Mouse (Mus musculus) cortical plate, adult 2 months (tissue): Measurements from ENCODE around the gene Nmi. TPM values are rescaled to one million over a fixed set of nuclear protein-coding genes. Genes with fewer than 3 reads are reported as not detected.
"Not testable (repeated sequence)": the region's sequence is repeated elsewhere in the genome, so short reads cannot be mapped to it uniquely, and the experiment has no call there.

Source experiments
- H3K27ac ChIP-seq: fragments of 200-500 bp; 2 replicates; pipeline ENCODE4 v1.5.1; 2012; ENCODE audit warnings: low read length, control low read depth, inconsistent platforms; ENCODE audit not compliant: insufficient read depth
- H3K4me1 ChIP-seq: fragments of 200-500 bp; 2 replicates; pipeline ENCODE4 v1.6.1; 2011; ENCODE audit warnings: low read length; ENCODE audit not compliant: control insufficient read depth, insufficient read depth
- H3K4me3 ChIP-seq: fragments of 200-500 bp; 2 replicates; pipeline ENCODE4 v1.5.1; 2011; ENCODE audit warnings: mild to moderate bottlenecking, low read length, control low read depth; ENCODE audit not compliant: insufficient read depth
- CTCF ChIP-seq: fragments of 200-500 bp; IDR thresholded peaks from 2 replicates; pipeline ENCODE4 v1.5.1; 2011; ENCODE audit warnings: mild to moderate bottlenecking, control low read depth, low read length; ENCODE audit not compliant: insufficient read depth; ENCODE audit errors: extremely low read depth
- POLR2A ChIP-seq: fragments of 200-500 bp; IDR thresholded peaks from 2 replicates; pipeline ENCODE4 v1.6.1; 2011; ENCODE audit warnings: mild to moderate bottlenecking, low read length, control low read depth; ENCODE audit not compliant: insufficient read depth; ENCODE audit errors: extremely low read depth
- polyA plus RNA-seq: library from polyadenylated mRNA; depleted of rRNA; stranded (reverse); fragments of >200 nt; gene quantifications from 2 replicates; pipeline ENCODE4 v1.2.3, GENCODE M21; 2012; rRNA removed

Gene Nmi
- 6.3 and 6.8 TPM in 2 replicates for polyA plus RNA-seq

- TF ChIP-seq CTCF (no peak), POLR2A (no peak)
- no peaks in the 10 kb centered on the region for H3K4me1 ChIP-seq
- peak within 1 kb of the TSS; percentile 85 for H3K27ac ChIP-seq
These were observed at the start of gene Nmi for GRCm38 (mm10) chr2:51973410-51973968. TSS of gene Nmi (minus strand) at chr2:51973494.

DNA sequence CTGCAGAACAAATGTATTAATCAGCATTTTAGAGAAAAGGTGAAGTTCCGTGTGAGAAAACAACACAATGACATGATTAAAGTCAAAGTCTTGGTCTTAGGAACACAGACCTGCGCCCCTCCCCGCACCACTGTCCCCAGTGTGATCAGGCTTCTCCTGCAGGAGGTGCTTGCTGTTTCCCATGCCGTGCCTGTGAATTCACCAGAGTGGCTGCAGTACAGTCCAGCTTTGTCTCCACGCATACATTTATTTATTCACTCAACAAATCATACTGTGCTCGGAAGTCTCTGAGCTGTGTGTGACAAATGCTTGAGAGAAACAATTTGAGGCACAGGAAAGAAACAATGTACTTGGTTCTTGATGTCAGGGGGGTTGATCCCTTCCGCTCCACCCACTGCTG, 43.1 kb upstream of the Nmi start:
- no peaks in the 10 kb centered on the region for H3K4me1 ChIP-seq
- H3K27ac ChIP-seq: no peak overlapping the region
- TF ChIP-seq POLR2A (no peak), CTCF (no peak)
- no peak overlapping the region for H3K4me3 ChIP-seq

More at GRCm38 (mm10) chr2:51973410-51973968, at the start of gene Nmi:
- H3K4me3 ChIP-seq: peak within 1 kb of the TSS; percentile 83

- Histone ChIP-seq H3K27ac (no peak overlapping the region), H3K4me3 (no peak overlapping the region), H3K4me1 (no peaks in the 10 kb centered on the region)
- TF ChIP-seq CTCF (no peak), POLR2A (no peak)
These were observed 40.1 kb upstream of the Nmi start for GRCm38 (mm10) chr2:52013306-52013820.

GRCm38 (mm10) chr2:52011820-52012219, 38.5 kb upstream of the Nmi start:
- H3K27ac ChIP-seq: not testable (repeated sequence)

GRCm38 (mm10) chr2:52006380-52006779, 33.1 kb upstream of the Nmi start:
- Histone ChIP-seq H3K4me1 (no peaks in the 10 kb centered on the region), H3K4me3 (no peak overlapping the region), H3K27ac (no peak overlapping the region)
- TF ChIP-seq CTCF: no peak
- no peak for TF ChIP-seq POLR2A

More at GRCm38 (mm10) chr2:52011820-52012219, 38.5 kb upstream of the Nmi start:
- H3K4me3 ChIP-seq, H3K4me1 ChIP-seq: not testable (repeated sequence)

DNA sequence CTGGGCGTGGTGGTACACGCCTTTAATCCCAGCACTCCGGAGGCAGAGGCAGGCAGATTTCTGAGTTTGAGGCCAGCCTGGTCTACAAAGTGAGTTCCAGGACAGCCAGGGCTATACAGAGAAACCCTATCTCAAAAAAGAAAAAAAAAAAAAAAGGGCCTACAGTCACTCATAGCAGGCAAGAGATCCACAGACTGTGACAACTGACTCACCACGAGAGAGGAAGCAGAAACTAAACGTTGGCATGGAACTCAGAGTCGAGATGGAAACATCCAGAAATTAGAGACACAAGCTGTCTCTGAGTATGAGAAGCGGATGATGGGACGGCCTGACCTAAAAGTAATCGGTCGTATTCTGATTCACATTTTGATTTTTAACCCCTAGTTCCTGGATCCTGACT, 29.0 kb upstream of the Nmi start:
- not testable (repeated sequence) for H3K27ac ChIP-seq, H3K4me3 ChIP-seq, H3K4me1 ChIP-seq

DNA sequence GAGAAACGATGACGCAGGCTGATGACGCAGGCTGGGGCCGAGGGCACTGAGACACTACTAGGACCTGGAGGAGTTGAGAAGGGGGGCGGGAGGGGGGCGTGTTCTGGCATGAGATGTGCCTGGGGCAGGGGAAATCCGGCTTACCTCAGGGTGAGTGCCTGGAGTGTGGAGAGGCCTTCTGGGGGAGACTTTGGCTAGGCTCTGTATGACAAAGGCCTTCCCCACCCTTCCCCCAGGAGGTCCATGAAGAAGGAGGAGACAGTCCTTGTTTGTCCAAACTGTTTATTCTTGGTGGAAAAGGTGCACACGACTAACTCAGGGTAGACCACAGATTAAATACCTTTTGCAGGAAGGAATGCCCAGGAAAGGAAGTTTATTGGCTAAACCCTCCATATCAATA, 28.2 kb upstream of the Nmi start:
- Histone ChIP-seq H3K4me3 (no peak overlapping the region), H3K4me1 (no peaks in the 10 kb centered on the region), H3K27ac (no peak overlapping the region)
- TF ChIP-seq CTCF: no peak
- no peak for TF ChIP-seq POLR2A

DNA sequence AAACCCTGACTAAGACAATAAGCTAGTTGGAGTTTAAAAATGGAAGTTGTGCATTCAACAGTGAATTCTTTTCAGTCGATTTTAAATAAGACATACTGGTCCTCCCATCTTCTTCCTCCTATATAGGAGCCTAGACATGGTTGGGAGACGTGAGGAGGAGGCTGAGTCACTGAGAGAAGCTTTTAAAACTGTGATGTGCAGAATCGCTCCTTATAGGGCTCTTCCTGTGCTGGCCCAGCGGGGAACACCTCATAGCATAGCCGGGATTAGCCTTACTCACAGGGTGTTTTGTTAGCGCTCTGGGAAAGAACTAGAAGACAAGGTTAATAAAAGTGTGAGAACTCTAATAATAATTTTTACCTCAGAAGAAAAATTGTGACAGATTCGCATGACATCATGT, 26.7 kb upstream of the Nmi start:
- Histone ChIP-seq H3K4me1 (no peaks in the 10 kb centered on the region), H3K27ac (no peak overlapping the region), H3K4me3 (no peak overlapping the region)
- TF ChIP-seq CTCF: no peak
- no peak for TF ChIP-seq POLR2A

GRCm38 (mm10) chr2:51991447-51991846, 18.2 kb upstream of the Nmi start:
- no peak overlapping the region for H3K4me3 ChIP-seq
- no peaks in the 10 kb centered on the region for H3K4me1 ChIP-seq
- no peak overlapping the region for H3K27ac ChIP-seq
- TF ChIP-seq POLR2A (no peak), CTCF (no peak)

GRCm38 (mm10) chr2:51989559-51989958, 16.3 kb upstream of the Nmi start:
- H3K4me3 ChIP-seq: no peak overlapping the region
- TF ChIP-seq CTCF: no peak
- TF ChIP-seq POLR2A: no peak
- H3K27ac ChIP-seq: no peak overlapping the region
- no peaks in the 10 kb centered on the region for H3K4me1 ChIP-seq
